Mouse (Mus musculus) embryonic fibroblast, embryonic 13.5 days (primary cell): ENCODE data around the gene Anks1. TPM values are rescaled to one million over a fixed set of nuclear protein-coding genes. Genes with fewer than 3 reads are reported as not detected.
A peak's percentile ranks its signal among the peaks of the same experiment; 100 is the strongest.

ENCODE experiments used
- H3K27ac ChIP-seq: 2 replicates; pipeline ENCODE4 v1.5.1; 2012; ENCODE audit warnings: low read length, control low read depth, inconsistent platforms; ENCODE audit not compliant: insufficient read depth
- H3K4me1 ChIP-seq: 2 replicates; pipeline ENCODE4 v1.6.1; 2011; ENCODE audit warnings: low read length; ENCODE audit not compliant: control insufficient read depth, insufficient read depth
- H3K4me3 ChIP-seq: 2 replicates; pipeline ENCODE4 v1.5.1; 2011; ENCODE audit warnings: mild to moderate bottlenecking, control low read depth, low read length; ENCODE audit not compliant: insufficient read depth
- CTCF ChIP-seq: IDR thresholded peaks from 2 replicates; pipeline ENCODE4 v1.5.1; 2011; ENCODE audit warnings: mild to moderate bottlenecking, control low read depth, low read length, moderate library complexity, borderline replicate concordance; ENCODE audit not compliant: insufficient read depth
- POLR2A ChIP-seq: IDR thresholded peaks from 2 replicates; pipeline ENCODE4 v1.6.1; 2011; ENCODE audit warnings: low read depth, mild to moderate bottlenecking, control low read depth, low read length, moderate library complexity
- polyA plus RNA-seq: library from polyadenylated mRNA; stranded (reverse); fragments of >200 nt; gene quantifications from 2 replicates; pipeline ENCODE4 v1.2.4, GENCODE M21; 2011; ENCODE audit warnings: low read depth; ENCODE audit not compliant: missing spikeins, insufficient read length

The Anks1 gene
- polyA plus RNA-seq = 9.9 and 12.7 TPM in 2 replicates

- peak within 1 kb of the TSS; percentile 84 for H3K4me3 ChIP-seq
- TF ChIP-seq POLR2A = peak; percentile 54
- TF ChIP-seq CTCF = no peak
- no peaks in the 10 kb centered on the region for H3K4me1 ChIP-seq
- no peak within 1 kb of the TSS for H3K27ac ChIP-seq
Measured at GRCm38 (mm10) chr17:27908888-27909621, at the start of gene Anks1. Gene Anks1, plus strand, starts transcription at chr17:27909306.

GRCm38 (mm10) chr17:27865461-27865860 lies 43.6 kb upstream of the Anks1 start:
- TF ChIP-seq POLR2A (no peak), CTCF (no peak)
- H3K4me1 ChIP-seq = no peaks in the 10 kb centered on the region
- H3K27ac ChIP-seq = no peak overlapping the region
- no peak overlapping the region for H3K4me3 ChIP-seq

- H3K4me3 ChIP-seq = no peak overlapping the region
- TF ChIP-seq POLR2A = no peak
- TF ChIP-seq CTCF = no peak
- H3K27ac ChIP-seq = no peak overlapping the region
- no peaks in the 10 kb centered on the region; the same call in 1 of the 2 replicates for H3K4me1 ChIP-seq
Measured at GRCm38 (mm10) chr17:27866737-27867136, 42.4 kb upstream of the Anks1 start.

GRCm38 (mm10) chr17:27871851-27872250 lies 37.3 kb upstream of the Anks1 start:
- TF ChIP-seq CTCF (no peak), POLR2A (no peak)
- no peak overlapping the region for H3K27ac ChIP-seq
- H3K4me1 ChIP-seq = peaks cover 8% of the 10 kb centered on the region
- no peak overlapping the region for H3K4me3 ChIP-seq

GRCm38 (mm10) chr17:27873583-27873982 lies 35.5 kb upstream of the Anks1 start:
- no peak for TF ChIP-seq POLR2A
- no peak for TF ChIP-seq CTCF
- Histone ChIP-seq H3K4me1 (peaks cover 8% of the 10 kb centered on the region), H3K4me3 (no peak overlapping the region), H3K27ac (no peak overlapping the region)

- Histone ChIP-seq H3K4me3 (no peak overlapping the region), H3K4me1 (peaks cover 8% of the 10 kb centered on the region)
- no peak for TF ChIP-seq CTCF
- TF ChIP-seq POLR2A = no peak
Measured at GRCm38 (mm10) chr17:27874510-27874909, 34.6 kb upstream of the Anks1 start.

GRCm38 (mm10) chr17:27881518-27881917 lies 27.6 kb upstream of the Anks1 start:
- no peak for TF ChIP-seq POLR2A
- peak; percentile 40; the same call in 1 of the 2 replicates for TF ChIP-seq CTCF
- H3K4me1 ChIP-seq = no peaks in the 10 kb centered on the region
- H3K27ac ChIP-seq = no peak overlapping the region
- H3K4me3 ChIP-seq = no peak overlapping the region

More at GRCm38 (mm10) chr17:27874510-27874909, 34.6 kb upstream of the Anks1 start:
- no peak overlapping the region for H3K27ac ChIP-seq

- no peak overlapping the region for H3K4me3 ChIP-seq
- TF ChIP-seq POLR2A = no peak
- no peak for TF ChIP-seq CTCF
- H3K4me1 ChIP-seq = no peaks in the 10 kb centered on the region
- no peak overlapping the region for H3K27ac ChIP-seq
Measured at GRCm38 (mm10) chr17:27883129-27883528, 26.0 kb upstream of the Anks1 start.

GRCm38 (mm10) chr17:27883994-27884393 lies 25.1 kb upstream of the Anks1 start:
- H3K4me3 ChIP-seq = no peak overlapping the region
- TF ChIP-seq POLR2A = no peak
- no peak for TF ChIP-seq CTCF
- H3K27ac ChIP-seq = no peak overlapping the region
- no peaks in the 10 kb centered on the region for H3K4me1 ChIP-seq

- H3K4me1 ChIP-seq = no peaks in the 10 kb centered on the region
- H3K4me3 ChIP-seq = no peak overlapping the region
- no peak overlapping the region for H3K27ac ChIP-seq
- TF ChIP-seq CTCF (0 out of 2 replicates have a peak, but pooled peaks have one; percentile 20), POLR2A (no peak)
Measured at GRCm38 (mm10) chr17:27886499-27887210, 22.5 kb upstream of the Anks1 start.
